Mouse (Mus musculus): ENCODE measurements around the gene Cmbl. TPM values are rescaled to one million over a fixed set of nuclear protein-coding genes. Genes with fewer than 3 reads are reported as not detected.
A peak's percentile ranks its signal among the peaks of the same experiment; 100 is the strongest.

Gene Cmbl
- total and polyA plus RNA-seq, 2 experiments from 2014 or later, result 21.2 to 24.9 TPM

DNA sequence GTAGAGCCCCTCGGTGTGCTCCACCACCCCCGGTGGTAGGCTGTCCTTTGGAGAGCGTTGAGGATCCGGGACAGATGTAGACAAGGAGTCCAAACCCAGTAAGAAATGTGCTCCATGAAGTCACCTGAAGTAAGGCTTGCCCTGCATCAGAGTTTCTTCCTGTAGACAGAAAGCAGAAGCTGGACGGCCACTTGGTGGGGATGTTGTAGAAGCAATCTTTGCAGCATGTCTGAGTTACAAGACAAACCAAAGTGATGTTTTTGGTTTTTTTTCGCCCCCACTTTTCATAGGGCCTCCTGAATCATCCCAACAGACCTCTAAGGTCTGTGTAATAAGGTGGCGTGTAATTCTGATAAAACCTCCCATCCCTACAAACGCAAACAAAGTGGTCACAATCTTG is 54.3 kb downstream of the Cmbl start:
- H3K9ac ChIP-seq (replicated peaks; ENCODE audit: low read length), result no peak overlapping the region
- no peaks in the 10 kb centered on the region for H3K9me3 ChIP-seq (ENCODE audit: low read length)
- H3K4me2 ChIP-seq (ENCODE audit: low read depth, low read length), result no peak overlapping the region
- H3K27me3 ChIP-seq (ENCODE audit: insufficient read depth, low read length), result no peaks in the 10 kb centered on the region
- DNase-seq (ENCODE audit: low spot score) (peak; percentile 70), ATAC-seq (no peak)
- no peaks in the 10 kb centered on the region for H3K4me1 ChIP-seq (ENCODE audit: insufficient read depth, low read length)
- no peak overlapping the region for H3K4me3 ChIP-seq (ENCODE audit: low read length)
- peak; percentile 64 for TF ChIP-seq CTCF (IDR thresholded peaks at IDR 0.05; ENCODE audit: low read depth)
- H3K36me3 ChIP-seq (ENCODE audit: insufficient read depth, low read length), result 0 out of 2 replicates have a peak, but pooled peaks cover 6% of the 10 kb centered on the region
- 95% methylated on average over 8 of the region's 8 CpGs for WGBS
- no peak overlapping the region for H3K27ac ChIP-seq

DNA sequence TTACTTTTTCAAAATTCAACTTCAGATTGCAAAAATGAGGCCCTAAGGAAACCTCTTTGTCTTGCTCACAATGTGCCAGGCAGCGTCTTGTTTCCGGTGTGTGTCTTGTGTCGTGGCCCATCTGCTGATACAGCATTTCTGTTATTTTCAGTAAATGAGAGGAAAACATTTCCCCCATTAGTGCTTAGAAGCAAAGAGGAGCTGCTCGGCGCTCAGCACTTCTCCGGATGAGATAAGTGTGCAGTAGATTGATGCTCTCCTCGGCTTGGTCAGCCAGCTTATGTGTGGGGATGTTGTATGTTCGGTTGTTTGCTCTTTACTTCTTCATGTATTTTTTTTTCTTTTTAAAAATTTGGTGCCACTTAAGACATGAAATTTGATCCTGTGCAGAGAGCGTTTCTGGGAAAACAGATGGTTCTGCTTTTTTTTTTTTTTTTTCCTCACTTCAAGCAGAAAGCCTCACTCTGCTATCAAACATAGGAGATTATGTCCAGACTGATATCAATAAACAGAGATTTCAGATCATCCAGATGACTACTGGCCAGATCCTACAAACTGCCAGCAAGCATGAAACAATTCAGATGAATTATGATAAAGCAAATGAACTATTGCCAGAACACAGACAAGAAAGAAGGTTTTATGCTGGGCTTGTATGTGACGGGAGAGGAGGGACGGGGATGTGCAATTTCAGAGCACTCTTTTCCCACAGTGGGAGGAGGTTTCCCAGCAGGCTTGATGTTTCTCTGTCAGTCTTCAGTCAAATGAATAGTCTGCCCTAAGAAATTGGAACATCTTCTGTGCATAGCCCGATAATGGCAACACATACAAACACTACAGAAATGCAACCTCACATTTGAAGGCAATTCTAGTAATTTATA is 62.3 kb downstream of the Cmbl start:
- no peak overlapping the region for H3K4me2 ChIP-seq (ENCODE audit: low read depth, low read length)
- TF ChIP-seq CTCF (IDR thresholded peaks at IDR 0.05; ENCODE audit: low read depth), result no peak
- H3K4me1 ChIP-seq (ENCODE audit: insufficient read depth, low read length), result no peaks in the 10 kb centered on the region
- H3K27me3 ChIP-seq (ENCODE audit: insufficient read depth, low read length), result no peaks in the 10 kb centered on the region
- ATAC-seq (no peak; the same call in 1 of the 2 replicates), DNase-seq (ENCODE audit: low spot score) (peak; percentile 19)
- no peak overlapping the region for H3K4me3 ChIP-seq (ENCODE audit: low read length)
- no peaks in the 10 kb centered on the region for H3K36me3 ChIP-seq (ENCODE audit: insufficient read depth, low read length)
- 0 out of 2 replicates have a peak overlapping the region, but pooled peaks have one; percentile 26 for H3K27ac ChIP-seq
- no peak overlapping the region for H3K9ac ChIP-seq (replicated peaks; ENCODE audit: low read length)
- H3K9me3 ChIP-seq (ENCODE audit: low read length), result no peaks in the 10 kb centered on the region
- WGBS, result 37% methylated on average over 12 of the region's 12 CpGs

DNA sequence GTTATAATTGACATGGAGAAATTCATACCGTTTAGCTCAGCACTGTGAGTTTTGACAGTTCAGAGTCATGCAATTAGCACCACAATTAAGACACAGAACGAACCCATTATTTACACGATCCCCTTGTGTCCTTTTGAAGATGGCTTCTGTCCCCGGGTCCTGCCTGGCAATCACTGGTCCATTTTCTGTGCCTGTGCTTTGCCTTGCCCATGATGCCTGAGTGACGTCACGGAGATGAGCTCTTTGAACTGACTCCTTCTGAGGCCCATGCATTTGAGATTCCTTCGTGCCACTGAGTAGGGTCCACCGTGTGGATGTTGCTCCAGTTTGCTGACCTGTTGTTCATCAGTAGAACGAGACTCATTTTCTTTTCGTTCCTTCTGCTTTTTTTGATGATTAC is 63.0 kb downstream of the Cmbl start:
- Histone ChIP-seq H3K9me3 (ENCODE audit: low read length) (no peaks in the 10 kb centered on the region), H3K4me3 (ENCODE audit: low read length) (no peak overlapping the region), H3K27ac (no peak overlapping the region), H3K27me3 (ENCODE audit: insufficient read depth, low read length) (no peaks in the 10 kb centered on the region), H3K36me3 (ENCODE audit: insufficient read depth, low read length) (no peaks in the 10 kb centered on the region), H3K9ac (replicated peaks; ENCODE audit: low read length) (no peak overlapping the region), H3K4me2 (ENCODE audit: low read depth, low read length) (no peak overlapping the region), H3K4me1 (ENCODE audit: insufficient read depth, low read length) (no peaks in the 10 kb centered on the region)
- 56% methylated on average over 10 of the region's 10 CpGs for WGBS
- TF ChIP-seq CTCF (IDR thresholded peaks at IDR 0.05; ENCODE audit: low read depth), result no peak
- 0 out of 2 replicates have a peak, but pooled peaks have one; percentile 33 for ATAC-seq
- no peak for DNase-seq (ENCODE audit: low spot score)

DNA sequence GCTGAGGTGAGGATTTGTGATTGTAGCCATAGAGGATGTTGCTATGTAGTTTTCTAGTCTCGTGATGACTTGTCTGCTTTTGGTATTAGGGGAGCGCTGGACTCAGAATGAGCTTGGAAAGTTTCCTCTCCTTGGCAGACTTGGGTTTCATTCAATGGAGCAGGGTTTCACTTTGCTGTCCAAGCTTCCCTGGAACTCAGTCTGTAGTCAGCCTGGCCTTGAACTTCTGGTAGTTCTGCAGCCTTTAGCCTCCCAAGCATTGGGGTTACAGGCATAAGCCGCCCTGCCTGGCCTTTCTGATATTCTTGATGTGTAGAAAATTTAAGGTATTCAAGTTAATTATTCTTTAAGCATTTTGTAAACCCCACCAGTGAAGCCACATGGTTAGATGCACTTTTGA is 64.4 kb downstream of the Cmbl start:
- Histone ChIP-seq H3K4me2 (ENCODE audit: low read depth, low read length) (no peak overlapping the region), H3K4me3 (ENCODE audit: low read length) (no peak overlapping the region), H3K36me3 (ENCODE audit: insufficient read depth, low read length) (no peaks in the 10 kb centered on the region), H3K4me1 (ENCODE audit: insufficient read depth, low read length) (no peaks in the 10 kb centered on the region), H3K27ac (no peak overlapping the region), H3K27me3 (ENCODE audit: insufficient read depth, low read length) (no peaks in the 10 kb centered on the region), H3K9ac (replicated peaks; ENCODE audit: low read length) (no peak overlapping the region), H3K9me3 (ENCODE audit: low read length) (no peaks in the 10 kb centered on the region)
- no peak for DNase-seq (ENCODE audit: low spot score)
- 85% methylated on average over 3 of the region's 3 CpGs for WGBS
- no peak for ATAC-seq
- TF ChIP-seq CTCF (IDR thresholded peaks at IDR 0.05; ENCODE audit: low read depth), result no peak

DNA sequence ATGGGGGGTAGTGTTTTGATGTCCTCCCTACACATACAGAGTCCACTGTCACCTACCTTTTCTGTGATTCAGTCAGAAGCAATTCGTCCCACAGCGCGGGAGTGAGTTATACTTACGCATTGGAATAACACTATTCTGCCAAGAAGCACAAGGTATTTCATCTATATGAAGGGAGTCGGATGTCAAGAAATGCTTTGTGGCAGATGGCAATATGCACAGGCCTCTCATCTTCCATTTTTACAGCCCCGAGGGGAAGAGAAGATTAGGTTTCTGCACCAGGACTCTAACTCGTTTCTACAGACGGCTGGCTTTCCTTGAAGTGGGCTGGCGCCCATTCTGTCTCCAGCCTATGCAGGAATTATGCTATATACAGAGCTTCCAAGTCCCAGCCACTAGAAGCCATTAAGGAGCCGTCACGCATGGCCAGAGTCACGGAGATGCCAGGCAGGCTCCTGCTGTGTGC is 66.2 kb downstream of the Cmbl start:
- no peak overlapping the region for H3K4me2 ChIP-seq (ENCODE audit: low read depth, low read length)
- no peak for TF ChIP-seq CTCF (IDR thresholded peaks at IDR 0.05; ENCODE audit: low read depth)
- 56% methylated on average over 12 of the region's 12 CpGs for WGBS

DNA sequence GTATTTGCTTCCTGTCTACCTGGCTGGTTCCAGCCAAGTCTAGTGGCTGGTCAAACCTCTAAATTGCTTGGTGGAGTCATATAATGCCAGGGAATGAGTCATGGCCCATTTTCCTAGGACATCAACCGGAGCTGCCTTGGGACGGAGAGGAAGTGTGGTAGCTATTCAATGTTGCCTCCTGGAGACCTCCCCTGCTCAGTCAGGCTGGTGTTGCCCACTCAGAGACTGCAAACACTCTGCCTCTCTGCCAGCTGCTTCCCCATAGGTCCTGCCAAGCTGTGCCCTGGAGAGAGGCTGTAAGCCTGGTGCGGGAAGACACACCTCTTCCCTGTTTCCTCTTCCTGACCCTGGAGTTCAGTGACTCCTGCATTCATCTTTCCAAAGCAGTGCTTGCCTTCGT is 67.3 kb downstream of the Cmbl start:
- Histone ChIP-seq H3K9ac (replicated peaks; ENCODE audit: low read length) (no peak overlapping the region), H3K4me3 (ENCODE audit: low read length) (no peak overlapping the region), H3K36me3 (ENCODE audit: insufficient read depth, low read length) (no peaks in the 10 kb centered on the region), H3K4me1 (ENCODE audit: insufficient read depth, low read length) (no peaks in the 10 kb centered on the region), H3K27me3 (ENCODE audit: insufficient read depth, low read length) (no peaks in the 10 kb centered on the region), H3K4me2 (ENCODE audit: low read depth, low read length) (no peak overlapping the region), H3K9me3 (ENCODE audit: low read length) (no peaks in the 10 kb centered on the region), H3K27ac (no peak overlapping the region)
- no peak for ATAC-seq
- no peak for TF ChIP-seq CTCF (IDR thresholded peaks at IDR 0.05; ENCODE audit: low read depth)
- 86% methylated on average over 4 of the region's 4 CpGs for WGBS
- DNase-seq (ENCODE audit: low spot score), result no peak

More for the DNA sequence above, 66.2 kb downstream of the Cmbl start:
- H3K4me1 ChIP-seq (ENCODE audit: insufficient read depth, low read length), result no peaks in the 10 kb centered on the region
- peak; percentile 33 for DNase-seq (ENCODE audit: low spot score)
- H3K27me3 ChIP-seq (ENCODE audit: insufficient read depth, low read length), result no peaks in the 10 kb centered on the region
- H3K9ac ChIP-seq (replicated peaks; ENCODE audit: low read length), result no peak overlapping the region
- H3K4me3 ChIP-seq (ENCODE audit: low read length), result no peak overlapping the region
- H3K9me3 ChIP-seq (ENCODE audit: low read length), result no peaks in the 10 kb centered on the region
- no peaks in the 10 kb centered on the region for H3K36me3 ChIP-seq (ENCODE audit: insufficient read depth, low read length)
- no peak overlapping the region for H3K27ac ChIP-seq
- ATAC-seq, result no peak

DNA sequence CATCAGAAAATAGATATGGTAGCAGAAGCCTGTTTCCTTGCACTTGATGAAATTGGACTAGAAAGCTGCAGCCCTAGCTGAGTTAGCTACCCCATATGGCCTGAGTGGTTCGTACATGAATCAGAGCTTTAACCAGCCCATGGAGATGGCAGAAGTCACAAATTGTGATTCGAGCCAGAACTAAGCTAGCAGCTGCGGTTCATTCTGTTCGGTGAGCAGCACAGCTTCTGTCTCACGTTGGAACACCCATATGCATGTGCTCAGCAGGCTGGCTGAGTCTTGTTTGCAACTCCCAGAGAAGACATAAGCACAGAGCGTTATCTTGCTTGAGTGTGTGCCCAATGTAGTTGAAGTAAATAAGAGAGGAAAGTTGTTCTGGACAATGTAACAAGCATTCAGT is 69.4 kb downstream of the Cmbl start:
- Histone ChIP-seq H3K36me3 (ENCODE audit: insufficient read depth, low read length) (no peaks in the 10 kb centered on the region), H3K9me3 (ENCODE audit: low read length) (no peaks in the 10 kb centered on the region), H3K9ac (replicated peaks; ENCODE audit: low read length) (no peak overlapping the region), H3K4me1 (ENCODE audit: insufficient read depth, low read length) (no peaks in the 10 kb centered on the region), H3K27ac (no peak overlapping the region), H3K27me3 (ENCODE audit: insufficient read depth, low read length) (no peaks in the 10 kb centered on the region), H3K4me2 (ENCODE audit: low read depth, low read length) (no peak overlapping the region), H3K4me3 (ENCODE audit: low read length) (no peak overlapping the region)
- WGBS, result 61% methylated on average over 6 of the region's 6 CpGs
- DNase-seq (ENCODE audit: low spot score) (peak; percentile 74), ATAC-seq (peak; percentile 64; the same call in 1 of the 2 replicates)
- no peak for TF ChIP-seq CTCF (IDR thresholded peaks at IDR 0.05; ENCODE audit: low read depth)

All from hindbrain, postnatal 0 days (tissue).